Mouse (Mus musculus) layer of hippocampus, postnatal 36 days (tissue): ENCODE results near the gene Senp2. TPM values are rescaled to one million over a fixed set of nuclear protein-coding genes. Genes with fewer than 3 reads are reported as not detected.
"Not testable (repeated sequence)": the region's sequence is repeated elsewhere in the genome, so short reads cannot be mapped to it uniquely, and the experiment has no call there.

Experiments
- DNase-seq, 2 experiments: peaks; one replicate each; pipeline ENCODE4 v3.0.0; 2022
- total RNA-seq, 2 experiments: library from RNA; stranded (reverse); gene quantifications; 2 replicates each; pipeline ENCODE4 v1.2.3; 2021

The Senp2 gene
- total RNA-seq = 10 to 100 TPM; 84.6 to 88.0 TPM

GRCm38 (mm10) chr16:22009099-22009584, at the start of gene Senp2:
Gene Senp2, plus strand, starts transcription at chr16:22009484.
- DNase-seq = peak; percentile 100

DNA sequence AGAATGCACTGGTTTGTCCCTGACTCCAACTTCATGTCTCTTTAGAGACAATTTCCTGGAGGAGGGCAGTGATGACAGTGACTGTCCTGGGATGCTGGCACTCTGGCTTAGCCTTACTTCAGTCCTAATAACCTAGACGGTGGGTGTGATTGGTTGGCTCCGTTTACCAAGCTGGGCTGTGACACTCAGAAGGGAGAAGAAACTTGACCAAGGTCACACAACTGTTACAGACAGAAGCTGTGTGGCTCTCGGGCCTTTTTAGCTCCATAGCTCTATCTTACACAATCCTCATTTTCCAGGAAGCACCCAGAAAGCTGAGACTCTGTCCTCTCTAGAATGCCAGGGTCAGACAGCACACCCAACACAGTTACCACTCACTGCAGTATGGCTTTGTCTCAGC, 43.7 kb upstream of the Senp2 start:
- DNase-seq = no peak

DNA sequence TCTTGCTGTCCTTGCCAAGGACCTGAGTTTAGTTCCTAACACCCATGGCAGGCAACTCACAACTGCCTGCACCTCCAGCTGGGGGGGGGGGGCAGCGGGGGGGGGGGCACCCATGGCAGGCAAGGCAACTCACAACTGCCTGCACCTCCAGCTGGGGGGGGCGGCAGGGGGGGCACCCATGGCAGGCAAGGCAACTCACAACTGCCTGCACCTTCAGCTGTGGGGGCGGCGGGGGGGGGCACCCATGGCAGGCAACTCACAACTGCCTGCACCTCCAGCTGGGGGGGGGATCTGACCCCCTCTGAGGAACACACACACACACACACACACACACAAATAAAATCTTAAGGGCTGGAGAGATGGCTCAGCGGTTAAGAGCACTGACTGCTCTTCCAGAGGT, 39.4 kb upstream of the Senp2 start:
- no peak for DNase-seq

GRCm38 (mm10) chr16:21970536-21970935, 38.7 kb upstream of the Senp2 start:
- no peak for DNase-seq

- DNase-seq = no peak
Measured at GRCm38 (mm10) chr16:21971446-21971845, 37.8 kb upstream of the Senp2 start.

DNA sequence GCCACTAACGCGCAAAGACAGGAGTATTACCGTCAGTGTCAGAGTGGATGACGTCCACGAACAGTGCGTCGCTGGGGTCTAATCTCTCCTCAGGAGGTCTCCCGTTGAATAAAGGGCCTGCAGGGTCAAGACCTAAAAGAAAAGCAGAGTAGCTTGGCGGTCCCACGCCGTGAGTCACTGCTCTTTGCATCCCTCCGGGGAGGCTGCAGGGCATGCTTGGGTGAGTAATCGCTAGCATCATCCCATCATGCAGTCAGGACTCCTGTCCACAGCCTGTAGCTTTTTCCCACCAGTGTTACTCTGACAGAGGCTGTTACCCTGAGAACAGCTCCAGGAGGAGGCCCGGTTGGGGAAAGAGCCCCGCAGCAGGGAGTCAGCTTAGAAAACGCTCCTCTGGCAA, 33.1 kb upstream of the Senp2 start:
- DNase-seq = no peak

DNA sequence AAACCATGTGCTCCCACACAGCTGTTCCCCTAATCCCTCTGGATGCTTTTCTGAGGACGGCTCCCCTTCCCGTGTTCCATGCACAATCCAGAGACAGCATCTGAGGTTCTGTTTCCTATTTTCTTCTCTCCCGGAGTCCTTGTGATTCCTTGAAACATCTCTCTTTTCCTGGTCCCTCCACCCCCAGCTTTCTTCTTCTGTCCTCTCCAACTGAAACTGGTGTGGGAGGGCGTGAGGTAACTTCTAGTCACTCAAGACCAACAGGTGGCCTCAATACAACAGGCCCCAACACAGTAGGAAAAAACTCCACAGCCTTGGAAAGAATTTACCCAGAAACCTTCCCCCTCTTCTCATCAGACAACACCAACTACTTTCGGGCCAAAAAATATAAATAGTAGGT, 31.9 kb upstream of the Senp2 start:
- DNase-seq = no peak

DNA sequence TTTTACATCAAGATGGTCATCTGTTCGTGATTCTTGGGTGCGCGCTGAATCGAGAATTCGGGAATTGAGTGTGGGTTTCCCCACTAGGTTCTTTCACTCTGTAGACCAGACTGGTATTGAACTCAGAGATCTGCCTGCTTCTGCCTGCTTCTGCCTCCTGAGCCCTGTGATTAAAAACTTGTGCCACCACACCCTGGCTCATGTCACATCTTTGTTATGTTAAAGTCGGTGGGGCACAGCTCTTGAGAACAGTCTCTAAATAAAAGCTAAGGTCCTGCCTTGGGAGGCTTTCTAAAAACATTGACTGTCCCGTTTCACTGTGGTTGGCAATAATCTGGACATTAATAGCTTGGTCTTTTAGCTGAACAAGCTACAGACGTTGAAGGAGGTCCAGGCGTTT, 26.1 kb upstream of the Senp2 start:
- DNase-seq = no peak

GRCm38 (mm10) chr16:21983581-21983980, 25.7 kb upstream of the Senp2 start:
- no peak for DNase-seq

- DNase-seq = no peak
Measured at GRCm38 (mm10) chr16:21984091-21984490, 25.2 kb upstream of the Senp2 start.

GRCm38 (mm10) chr16:21986191-21986590, 23.1 kb upstream of the Senp2 start:
- DNase-seq = no peak

DNA sequence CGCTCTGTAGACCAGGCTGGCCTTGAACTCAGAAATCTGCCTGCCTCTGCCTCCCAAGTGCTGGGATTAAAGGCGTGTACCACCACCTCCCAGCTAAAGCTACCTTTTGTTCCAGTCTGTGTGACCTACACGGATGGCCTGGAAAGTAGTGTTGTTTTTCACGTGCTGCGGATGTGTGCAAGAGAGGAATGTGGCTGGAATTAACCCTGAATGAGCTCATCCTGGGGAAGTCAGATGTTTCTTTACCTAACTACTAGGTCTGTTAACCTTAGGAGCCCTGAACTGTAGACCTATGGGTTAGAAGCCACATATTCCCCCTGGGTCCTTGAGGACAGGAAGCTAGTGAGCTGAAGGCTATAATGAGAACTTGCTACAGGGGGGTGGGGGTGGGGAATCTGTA, 21.3 kb upstream of the Senp2 start:
- no peak for DNase-seq

DNA sequence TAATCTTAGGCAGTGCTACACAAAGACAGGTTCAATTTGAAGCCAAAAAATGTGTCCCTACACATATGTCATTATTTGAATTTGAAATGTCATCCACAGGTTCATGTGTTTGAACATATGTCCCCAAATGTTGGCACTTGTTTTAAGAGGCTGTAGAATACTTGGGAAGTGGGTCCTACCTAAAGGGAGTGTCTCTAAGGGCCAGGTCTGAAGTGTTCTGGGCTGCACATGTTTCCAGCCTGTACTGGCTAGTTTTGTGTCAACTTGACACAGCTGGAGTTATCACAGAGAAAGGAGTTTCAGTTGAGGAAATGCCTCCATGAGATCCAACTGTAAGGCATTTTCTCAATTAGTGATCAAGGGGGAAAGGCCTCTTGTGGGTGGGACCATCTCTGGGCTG, 18.4 kb upstream of the Senp2 start:
- not testable (repeated sequence) for DNase-seq

GRCm38 (mm10) chr16:21991774-21992173, 17.5 kb upstream of the Senp2 start:
- DNase-seq = no peak

GRCm38 (mm10) chr16:21995304-21995703, 14.0 kb upstream of the Senp2 start, which contains the start of gene Liph:
Gene Liph, minus strand, starts transcription at chr16:21995663.
- peak in 1 of 2 experiments; percentile 9 for DNase-seq

- no peak for DNase-seq
Measured at GRCm38 (mm10) chr16:21996402-21996801, 12.9 kb upstream of the Senp2 start.

DNA sequence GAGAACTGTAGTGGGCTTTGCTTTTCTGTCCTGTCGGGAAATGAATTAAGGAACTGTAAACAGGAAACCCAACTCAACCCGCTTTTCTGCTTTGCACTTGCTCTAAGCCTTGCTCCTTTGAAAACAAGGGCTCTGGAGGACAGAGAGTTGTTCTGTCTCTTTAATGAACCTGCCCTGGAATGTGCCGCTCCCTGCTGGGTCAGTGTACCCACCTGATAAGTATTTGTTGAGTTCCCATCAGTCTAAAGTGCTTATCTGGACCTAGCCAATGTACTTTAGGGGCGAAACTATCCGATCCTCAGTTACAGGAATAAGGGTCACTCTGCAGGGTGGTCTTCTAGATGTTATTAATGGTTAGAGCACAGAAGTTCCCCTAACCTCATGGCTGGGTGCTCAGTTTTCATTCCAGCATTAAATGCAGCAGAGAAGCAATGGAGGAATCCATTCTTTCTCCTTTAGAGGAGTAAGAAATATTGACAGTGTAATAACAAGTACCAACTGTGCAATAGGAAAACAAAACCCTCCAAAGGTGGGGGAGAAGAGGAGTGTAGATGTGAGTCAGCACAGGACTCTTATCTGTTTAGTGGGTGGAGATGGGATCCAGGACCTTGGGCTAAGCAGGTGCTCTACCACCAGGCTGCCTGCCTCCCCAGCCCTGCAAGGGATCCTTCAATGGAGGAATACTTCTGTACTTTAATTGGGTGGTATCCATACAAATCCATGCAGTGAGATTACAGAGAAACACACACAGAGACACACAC, 12.2 kb upstream of the Senp2 start:
- DNase-seq = no peak

GRCm38 (mm10) chr16:21998061-21998460, 11.2 kb upstream of the Senp2 start:
- peak; percentile 4 to 10 for DNase-seq

DNA sequence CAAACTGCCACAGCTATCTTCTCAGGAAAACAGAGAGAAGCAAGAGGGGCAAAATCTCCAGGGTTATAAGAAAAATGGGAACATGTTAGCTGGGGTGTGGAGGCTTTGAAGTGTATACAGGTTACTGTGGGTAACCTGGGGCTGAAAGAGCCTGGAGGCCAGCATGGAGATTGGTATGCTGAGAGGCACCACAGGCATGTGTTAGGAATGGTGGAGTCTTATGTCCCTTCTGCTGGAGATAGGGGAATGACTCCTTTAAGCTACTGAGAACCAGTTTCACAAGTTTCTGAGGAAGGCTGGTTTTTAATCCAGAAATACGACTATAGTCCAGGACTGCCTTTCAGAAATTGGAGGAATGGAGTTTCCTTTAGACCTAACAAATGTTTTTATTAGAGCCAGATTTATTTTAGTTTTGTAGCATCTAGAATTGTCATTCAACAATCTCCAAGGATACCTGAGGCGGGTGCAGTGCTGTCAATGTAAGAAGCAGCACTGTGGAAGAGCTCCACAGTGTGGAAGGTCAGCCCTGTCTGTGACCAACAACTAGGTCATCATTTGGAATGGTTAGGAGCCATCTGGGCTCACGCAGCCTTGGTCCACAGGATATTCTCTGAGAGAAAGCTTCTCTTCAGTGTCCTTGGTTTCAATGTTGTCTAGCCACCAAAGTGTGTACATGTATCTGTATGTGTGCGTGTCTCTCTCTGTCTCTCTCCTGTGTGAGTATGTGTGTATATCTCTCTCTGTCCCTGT, 9.2 kb upstream of the Senp2 start:
- no peak for DNase-seq

GRCm38 (mm10) chr16:22001172-22001571, 8.1 kb upstream of the Senp2 start:
- DNase-seq = no peak

GRCm38 (mm10) chr16:22001606-22002005, 7.7 kb upstream of the Senp2 start:
- peak in 1 of 2 experiments; percentile 7 for DNase-seq

DNA sequence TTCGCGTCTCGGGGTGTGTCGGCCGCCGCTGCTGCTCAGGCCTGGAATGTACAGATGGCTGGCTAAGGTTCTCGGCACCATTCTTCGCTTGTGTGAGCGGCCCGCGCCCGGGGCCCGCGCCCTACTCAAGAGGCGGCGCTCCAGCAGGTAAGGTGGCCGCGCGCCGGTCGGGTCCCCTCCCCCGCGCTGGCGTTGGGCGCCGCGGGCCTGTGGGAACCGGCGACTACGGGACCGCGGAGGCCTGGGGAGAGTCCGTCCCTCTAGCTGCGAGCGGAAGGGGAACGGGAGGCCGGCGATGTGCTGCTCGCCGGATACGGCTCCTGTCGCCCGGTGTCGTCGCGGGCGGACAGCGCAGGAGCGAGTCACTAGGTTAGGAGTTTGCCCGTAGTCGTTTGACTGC, 312 bp downstream of the Senp2 start:
- DNase-seq = no peak

DNA sequence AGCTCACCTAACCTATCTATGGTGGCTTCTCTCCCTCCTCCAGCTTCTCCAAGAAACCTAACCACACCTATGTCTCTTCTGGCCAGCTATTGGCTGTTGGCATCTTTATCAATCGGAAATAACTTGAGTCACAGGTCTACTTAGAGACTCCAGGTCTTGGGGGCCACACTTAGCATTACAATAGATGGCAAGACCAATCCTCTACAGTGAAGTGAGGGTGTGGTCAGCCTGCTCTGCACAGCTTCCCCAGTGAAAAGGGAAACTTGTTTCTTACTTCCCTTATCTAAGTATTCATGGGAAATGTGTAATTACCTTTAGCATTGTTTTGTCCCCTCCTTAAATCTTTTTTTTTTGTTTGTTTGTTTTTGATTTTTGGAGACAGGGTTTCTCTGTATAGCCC, 6.3 kb downstream of the Senp2 start:
- no peak for DNase-seq

DNA sequence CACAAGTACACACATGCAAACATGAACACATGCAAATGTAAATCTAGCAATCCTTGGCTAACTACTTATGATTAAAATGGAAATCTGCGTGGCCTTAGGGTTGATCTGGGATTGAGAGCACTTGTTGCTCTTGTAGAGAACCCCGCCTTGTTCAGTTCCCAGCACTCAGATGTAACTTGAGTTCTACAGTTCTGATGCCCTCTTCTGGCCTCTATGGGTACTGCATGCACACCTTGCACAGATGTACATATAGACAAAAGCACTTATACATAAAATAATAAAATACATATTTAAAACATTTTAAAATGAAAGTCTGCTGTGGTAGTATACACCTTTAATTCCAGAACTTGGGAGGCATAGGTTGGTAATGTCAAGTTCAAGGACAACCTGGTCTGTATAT, 12.8 kb downstream of the Senp2 start:
- DNase-seq = no peak
